Mouse (Mus musculus) small intestine, adult 2 months (tissue): Measurements from ENCODE around the gene Rbm20. TPM values are rescaled to one million over a fixed set of nuclear protein-coding genes. Genes with fewer than 3 reads are reported as not detected.

Experiments used
- H3K27ac ChIP-seq: fragments of 200-500 bp; 2 replicates; pipeline ENCODE4 v1.5.1; 2012; ENCODE audit warnings: low read depth, low read length, control low read depth, inconsistent platforms; ENCODE audit not compliant: insufficient read depth
- H3K27me3 ChIP-seq: fragments of 200-500 bp; 2 replicates; pipeline ENCODE4 v1.6.1; 2012; ENCODE audit warnings: mild to moderate bottlenecking, moderate library complexity, low read length, inconsistent platforms; ENCODE audit not compliant: control insufficient read depth, insufficient read depth
- H3K36me3 ChIP-seq: fragments of 200-500 bp; 2 replicates; pipeline ENCODE4 v1.6.1; 2012; ENCODE audit warnings: mild to moderate bottlenecking, low read length, control low read depth, inconsistent platforms; ENCODE audit not compliant: control insufficient read depth, insufficient read depth
- H3K4me1 ChIP-seq: fragments of 200-500 bp; 2 replicates; pipeline ENCODE4 v1.6.1; 2012; ENCODE audit warnings: low read length, inconsistent platforms, mixed read lengths; ENCODE audit not compliant: control insufficient read depth, insufficient read depth, insufficient read length
- H3K4me3 ChIP-seq: fragments of 200-500 bp; 2 replicates; pipeline ENCODE4 v1.5.1; 2012; ENCODE audit warnings: low read depth, mild to moderate bottlenecking, control low read depth, inconsistent platforms, low read length, moderate library complexity
- CTCF ChIP-seq: fragments of 200-500 bp; IDR thresholded peaks from 2 replicates; pipeline ENCODE4 v1.5.1; 2012; ENCODE audit warnings: low read depth, mild to moderate bottlenecking, control low read depth, inconsistent platforms, low read length, moderate library complexity, mixed read lengths; ENCODE audit not compliant: insufficient replicate concordance, insufficient read length; ENCODE audit errors: extremely low read depth
- POLR2A ChIP-seq: fragments of 200-500 bp; IDR thresholded peaks from 2 replicates; pipeline ENCODE4 v1.6.1; 2012; ENCODE audit warnings: low read depth, mild to moderate bottlenecking, control low read depth, inconsistent platforms, low read length, moderate library complexity
- WGBS: fragments of 180-500 bp; shearing (Covaris S2); methylation state at CpG from one replicate; pipeline ENCODE4 v1.1.7; 2018; 5-methylcytosine and 5-hydroxymethylcytosine counted together
- polyA plus RNA-seq: library from polyadenylated mRNA; depleted of rRNA; stranded (reverse); fragments of >200 nt; gene quantifications from 2 replicates; pipeline ENCODE4 v1.2.3, GENCODE M21; 2012

The Rbm20 gene
- polyA plus RNA-seq, 1 experiment, result 0.16 TPM

- Histone ChIP-seq H3K36me3 (no peaks in the 10 kb centered on the region), H3K27ac (no peak overlapping the region)
- 87% methylated on average over 4 of the region's 4 CpGs for WGBS
Measured at GRCm38 (mm10) chr19:53794996-53795395, 117.9 kb downstream of the Rbm20 start.

GRCm38 (mm10) chr19:53796020-53796419, 118.9 kb downstream of the Rbm20 start:
- Histone ChIP-seq H3K4me3 (no peak overlapping the region), H3K36me3 (no peaks in the 10 kb centered on the region)
- WGBS, result 33% methylated on average over 5 of the region's 5 CpGs

More at GRCm38 (mm10) chr19:53794996-53795395, 117.9 kb downstream of the Rbm20 start:
- Histone ChIP-seq H3K27me3 (no peaks in the 10 kb centered on the region), H3K4me3 (no peak overlapping the region), H3K4me1 (peaks cover 6% of the 10 kb centered on the region)
- TF ChIP-seq POLR2A, result no peak
- TF ChIP-seq CTCF, result no peak

GRCm38 (mm10) chr19:53797770-53798169, 120.7 kb downstream of the Rbm20 start:
- WGBS, result 82% methylated on average over 10 of the region's 10 CpGs
- no peak for TF ChIP-seq POLR2A
- TF ChIP-seq CTCF, result no peak
- Histone ChIP-seq H3K27ac (no peak overlapping the region), H3K36me3 (no peaks in the 10 kb centered on the region), H3K27me3 (no peaks in the 10 kb centered on the region), H3K4me3 (no peak overlapping the region), H3K4me1 (peaks cover 24% of the 10 kb centered on the region)

More at GRCm38 (mm10) chr19:53796020-53796419, 118.9 kb downstream of the Rbm20 start:
- Histone ChIP-seq H3K27ac (peak overlapping the region; percentile 58; the same call in 1 of the 2 replicates), H3K4me1 (peaks cover 13% of the 10 kb centered on the region), H3K27me3 (no peaks in the 10 kb centered on the region)
- TF ChIP-seq POLR2A, result no peak
- no peak for TF ChIP-seq CTCF

GRCm38 (mm10) chr19:53799885-53800284, 122.8 kb downstream of the Rbm20 start:
- Histone ChIP-seq H3K4me1 (peaks cover 26% of the 10 kb centered on the region), H3K4me3 (no peak overlapping the region), H3K27me3 (no peaks in the 10 kb centered on the region), H3K36me3 (no peaks in the 10 kb centered on the region), H3K27ac (peak overlapping the region; percentile 89)
- WGBS, result 21% methylated on average over 11 of the region's 11 CpGs
- TF ChIP-seq CTCF (no peak), POLR2A (no peak)

GRCm38 (mm10) chr19:53800365-53800999, 123.4 kb downstream of the Rbm20 start:
- H3K4me1 ChIP-seq, result peaks cover 26% of the 10 kb centered on the region
- 40% methylated on average over 15 of the region's 15 CpGs for WGBS
- H3K36me3 ChIP-seq, result no peaks in the 10 kb centered on the region
- H3K27me3 ChIP-seq, result no peaks in the 10 kb centered on the region
- no peak overlapping the region for H3K4me3 ChIP-seq
- peak overlapping the region; percentile 89 for H3K27ac ChIP-seq
- TF ChIP-seq CTCF (no peak), POLR2A (no peak)

GRCm38 (mm10) chr19:53801380-53801779, 124.3 kb downstream of the Rbm20 start:
- TF ChIP-seq CTCF, result no peak
- TF ChIP-seq POLR2A, result no peak
- Histone ChIP-seq H3K4me3 (no peak overlapping the region), H3K27me3 (no peaks in the 10 kb centered on the region), H3K36me3 (no peaks in the 10 kb centered on the region), H3K27ac (peak overlapping the region; percentile 90), H3K4me1 (peaks cover 24% of the 10 kb centered on the region)
- 32% methylated on average over 5 of the region's 5 CpGs for WGBS

GRCm38 (mm10) chr19:53801789-53802683, 124.9 kb downstream of the Rbm20 start:
- Histone ChIP-seq H3K27me3 (no peaks in the 10 kb centered on the region), H3K4me3 (no peak overlapping the region), H3K27ac (peak overlapping the region; percentile 90), H3K4me1 (peaks cover 25% of the 10 kb centered on the region), H3K36me3 (no peaks in the 10 kb centered on the region)
- TF ChIP-seq POLR2A (no peak), CTCF (no peak)
- 24% methylated on average over 11 of the region's 11 CpGs for WGBS
